Mouse (Mus musculus) heart, postnatal 36 days (tissue): ENCODE data around the gene Rrp36. TPM values are rescaled to one million over a fixed set of nuclear protein-coding genes. Genes with fewer than 3 reads are reported as not detected.

Experiments
- DNase-seq, 2 experiments: peaks; one replicate each; pipeline ENCODE4 v3.0.0; 2021 to 2022
- intact Hi-C: fragments of 180-260 bp; cut with DNase I; formaldehyde crosslinking; loops from one replicate; pipeline ENCODE4 v1.15.1; 2025
- total RNA-seq, 2 experiments: library from RNA; stranded (reverse); gene quantifications; 2 replicates each; pipeline ENCODE4 v1.2.3; 2021

The Rrp36 gene
- total RNA-seq: 10 to 100 TPM in 1 of 2 experiments, 1 to 10 TPM in 1; 9.5 to 10.7 TPM

DNA sequence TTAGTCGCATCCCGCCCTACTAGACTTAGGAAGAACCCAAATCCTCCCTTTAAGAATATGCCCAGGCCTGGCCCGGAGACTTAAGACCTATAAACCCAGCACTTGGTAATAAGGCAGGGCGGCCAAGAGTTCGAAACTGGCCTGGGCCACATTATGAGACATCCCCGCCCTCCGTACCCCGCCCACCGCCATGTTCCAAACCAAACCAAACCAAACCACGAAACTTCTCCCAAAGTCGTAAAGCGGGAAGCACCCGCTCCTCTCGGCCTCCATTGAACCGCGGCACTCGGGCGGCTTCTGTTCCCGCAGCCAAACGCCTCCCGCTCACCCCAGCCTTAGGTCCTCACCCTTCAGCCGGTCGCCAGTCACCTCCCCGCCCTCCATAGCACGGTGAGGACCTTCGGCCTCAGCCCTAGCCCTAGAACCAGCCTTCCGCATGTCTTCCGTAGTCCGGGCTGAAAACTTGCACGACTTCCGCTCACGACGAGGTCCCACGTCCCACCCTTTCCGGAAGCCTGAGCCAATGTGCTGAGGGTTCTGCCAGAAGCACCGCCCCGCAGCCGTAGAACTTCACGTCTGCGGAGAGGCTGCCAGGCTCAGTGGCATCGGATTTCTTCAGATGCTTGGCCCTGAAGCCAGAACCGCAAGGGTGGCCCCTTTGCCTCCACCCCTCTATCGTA, at the start of gene Rrp36:
Rrp36 (minus strand) TSS at position 503 of the 680 bp plus-strand sequence.
- intact Hi-C loops: loop anchor here (2.0 kb wide), 1 partner anchor 23 kb away; the partner anchor contains the start of gene Cul7
- peak; percentile 92 for DNase-seq

DNA sequence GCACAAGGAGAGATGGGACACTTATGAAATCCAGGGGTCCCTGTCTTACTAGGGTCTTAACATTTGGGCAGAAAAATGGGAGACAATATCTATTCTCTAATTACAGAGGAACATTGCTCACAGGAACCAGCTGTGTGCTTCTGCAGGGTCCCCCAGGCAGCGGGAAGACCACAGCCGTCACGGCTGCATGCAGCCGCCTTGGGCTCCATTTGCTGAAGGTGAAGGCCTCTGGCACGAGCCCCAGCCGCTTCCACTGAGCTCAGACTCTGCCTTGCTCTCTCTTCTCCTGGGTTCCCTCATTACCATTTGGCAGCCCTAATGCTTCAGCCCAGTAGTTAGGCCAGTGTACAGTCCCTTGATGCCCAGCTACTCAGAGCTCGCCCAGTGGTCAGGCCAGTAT, 46.9 kb upstream of the Rrp36 start:
- intact Hi-C loops: no loop called here
- DNase-seq: no peak

- intact Hi-C loops: loop anchor here (2.0 to 5.0 kb wide), 3 partner anchors 64 to 163 kb away; partner anchors contain the start of gene Cul7
- no peak for DNase-seq
Measured at GRCm38 (mm10) chr17:46714756-46715481, 40.8 kb upstream of the Rrp36 start.

- intact Hi-C loops: loop anchor here (2.0 to 5.0 kb wide), 4 partner anchors 33 to 162 kb away; partner anchors contain the start of genes Cul7 and Klhdc3
- no peak for DNase-seq
Measured at GRCm38 (mm10) chr17:46713849-46714248, 39.7 kb upstream of the Rrp36 start.

DNA sequence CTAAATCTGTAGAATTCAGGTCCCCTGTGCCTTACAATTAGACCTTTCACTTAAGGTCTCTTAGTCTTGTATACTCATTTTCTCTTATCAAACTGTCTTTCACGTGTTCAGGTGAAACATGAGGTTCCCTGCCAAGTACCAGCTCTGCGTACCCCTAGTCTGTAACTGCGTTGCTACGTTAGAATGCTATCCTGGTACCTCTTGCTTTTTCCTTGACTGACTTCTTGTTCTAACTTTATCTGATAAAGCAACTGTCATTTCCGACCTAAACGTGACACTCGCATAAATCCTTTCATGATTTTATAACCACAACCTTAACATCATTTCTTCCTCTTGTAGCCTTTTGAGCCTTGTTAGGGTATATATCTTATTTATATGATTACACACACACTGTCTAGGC, 38.3 kb upstream of the Rrp36 start:
- DNase-seq: no peak
- intact Hi-C loops: loop anchor here (2.0 to 5.0 kb wide), 2 partner anchors 32 to 160 kb away; partner anchors contain the start of gene Klhdc3

GRCm38 (mm10) chr17:46711612-46712271, 37.6 kb upstream of the Rrp36 start:
- intact Hi-C loops: loop anchor here (2.0 to 5.0 kb wide), 2 partner anchors 31 to 159 kb away; partner anchors contain the start of gene Klhdc3

DNA sequence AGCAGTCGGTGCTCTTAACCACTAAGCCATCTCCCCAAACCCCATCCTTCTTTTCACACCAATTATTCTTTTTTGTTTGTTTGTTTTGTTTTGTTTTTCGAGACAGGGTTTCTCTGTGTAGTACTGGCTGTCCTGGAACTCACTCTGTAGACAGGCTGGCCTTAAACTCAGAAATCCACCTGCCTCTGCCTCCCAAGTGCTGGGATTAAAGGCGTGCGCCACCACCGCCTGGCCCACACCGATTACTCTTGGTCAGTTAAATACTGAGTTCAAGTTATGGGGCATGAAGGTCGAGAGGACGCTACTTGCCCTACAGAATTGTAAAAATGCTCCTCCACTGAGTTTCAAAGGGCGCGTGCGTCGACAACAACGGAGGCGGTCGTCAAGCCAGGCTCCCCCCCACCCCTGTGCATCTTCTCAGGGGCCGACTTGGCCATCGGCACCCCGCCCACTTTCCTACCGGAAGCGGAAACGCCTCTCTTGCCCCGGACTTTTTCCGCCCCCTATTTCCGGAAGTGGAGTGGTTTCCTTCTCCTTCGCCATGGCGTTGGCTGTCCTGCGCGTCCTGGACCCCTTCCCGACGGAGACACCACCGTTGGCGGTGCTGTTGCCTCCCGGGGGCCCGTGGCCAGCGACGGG, 36.9 kb upstream of the Rrp36 start, which contains the start of gene Pex6:
Pex6 (plus strand) TSS at position 505 of the 639 bp plus-strand sequence.
- intact Hi-C loops: loop anchor here (5.0 kb wide), 1 partner anchor 159 kb away; no protein-coding TSS in a partner anchor
- peak; percentile 92 to 93 for DNase-seq

More at GRCm38 (mm10) chr17:46711612-46712271, 37.6 kb upstream of the Rrp36 start:
- DNase-seq: peak; percentile 47 to 52

GRCm38 (mm10) chr17:46706375-46707089, 32.4 kb upstream of the Rrp36 start:
- DNase-seq: no peak
- intact Hi-C loops: no loop called here

DNA sequence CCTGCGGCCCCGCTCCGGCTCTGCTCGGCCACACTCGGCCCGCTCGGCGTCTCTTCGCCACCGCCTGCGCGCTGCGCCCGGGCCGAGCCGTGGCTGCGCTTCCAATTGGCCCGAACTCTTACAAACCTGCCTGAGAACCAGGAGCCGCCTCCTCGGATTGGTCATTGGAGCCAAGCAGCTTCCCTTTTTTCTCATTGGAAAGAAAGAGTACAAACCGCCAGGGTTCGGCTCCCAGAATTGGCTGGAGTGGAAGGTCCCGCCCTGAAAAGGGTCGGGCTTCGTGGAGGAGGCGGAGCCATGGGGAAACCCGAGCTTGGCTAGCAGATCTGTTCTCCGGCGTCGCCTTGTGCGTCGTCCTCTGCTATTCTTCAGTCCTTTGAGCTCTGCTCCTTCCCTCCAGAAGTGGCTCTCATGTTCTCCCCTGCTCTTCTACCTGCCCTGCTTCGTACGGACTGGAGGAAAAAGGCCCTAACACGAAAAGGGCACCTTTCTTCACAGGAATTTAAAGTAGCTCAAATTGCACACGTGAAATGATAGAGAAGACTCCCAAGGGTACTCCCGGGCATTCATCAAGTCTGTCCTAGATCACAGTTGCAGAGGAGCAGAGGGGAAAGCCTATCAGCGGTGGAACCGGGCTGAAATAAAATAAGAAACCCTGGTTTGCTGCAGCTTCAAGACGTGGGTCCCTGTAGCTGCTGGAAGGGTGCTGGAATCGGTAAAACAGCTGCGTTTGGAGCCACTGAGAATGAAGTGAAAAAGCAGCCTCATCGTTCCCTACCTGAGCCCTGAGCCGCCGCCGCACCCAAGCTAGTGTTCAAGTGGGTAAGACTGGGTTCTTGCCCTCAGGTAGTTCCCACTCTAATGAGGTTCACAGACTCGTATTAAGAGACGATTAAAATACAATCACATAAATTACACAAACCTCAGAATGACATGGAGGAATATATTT, 31.0 kb upstream of the Rrp36 start, which contains the start of gene Ppp2r5d:
Ppp2r5d (minus strand) TSS at position 225 of the 949 bp plus-strand sequence.
- intact Hi-C loops: no loop called here
- DNase-seq: peak; percentile 96

DNA sequence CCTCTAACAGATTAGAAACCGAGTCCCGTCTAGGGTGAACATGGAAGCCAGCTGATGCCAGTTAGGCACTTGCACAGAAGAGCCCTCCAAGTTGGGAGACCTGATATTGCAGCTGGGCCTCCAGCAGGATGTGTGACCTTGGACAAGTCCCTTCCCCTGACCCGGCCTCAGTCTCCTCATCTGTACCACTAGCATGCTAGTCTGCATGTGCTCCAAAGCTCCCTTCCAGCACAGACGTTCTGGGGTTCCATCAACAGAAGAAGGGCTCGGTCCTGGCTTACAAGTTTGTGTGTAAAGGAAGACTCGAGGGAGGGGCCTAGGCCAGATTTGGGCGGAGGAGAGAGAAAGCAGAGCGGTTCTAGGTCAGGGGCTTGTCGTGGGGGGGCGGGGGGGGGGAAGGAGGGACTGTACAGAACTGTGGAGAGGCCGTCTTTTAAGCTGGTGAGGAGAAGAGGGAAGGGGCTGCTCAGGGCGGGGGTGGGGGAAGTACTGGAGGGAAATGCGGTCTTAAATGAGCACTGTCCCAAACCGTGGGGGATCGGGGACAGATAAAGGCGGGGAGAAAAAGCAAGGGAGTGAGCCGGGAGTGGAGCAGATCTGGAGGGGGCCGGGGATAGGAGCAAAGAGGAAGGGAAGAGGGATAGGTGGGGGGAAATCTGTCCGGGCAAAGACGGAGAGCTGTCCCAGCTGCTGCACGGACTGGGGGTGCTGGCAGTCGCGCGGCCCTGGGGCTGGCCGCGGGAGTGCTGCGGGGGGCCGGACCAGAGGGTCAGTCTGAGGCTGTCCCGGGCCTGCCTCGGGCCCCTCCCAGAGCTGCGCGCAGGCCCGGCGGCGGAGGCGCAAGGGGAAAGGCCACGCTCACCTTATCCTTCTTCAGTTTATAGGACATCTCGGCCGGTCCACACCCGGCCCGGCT, 30.1 kb upstream of the Rrp36 start:
- intact Hi-C loops: no loop called here
- no peak for DNase-seq

DNA sequence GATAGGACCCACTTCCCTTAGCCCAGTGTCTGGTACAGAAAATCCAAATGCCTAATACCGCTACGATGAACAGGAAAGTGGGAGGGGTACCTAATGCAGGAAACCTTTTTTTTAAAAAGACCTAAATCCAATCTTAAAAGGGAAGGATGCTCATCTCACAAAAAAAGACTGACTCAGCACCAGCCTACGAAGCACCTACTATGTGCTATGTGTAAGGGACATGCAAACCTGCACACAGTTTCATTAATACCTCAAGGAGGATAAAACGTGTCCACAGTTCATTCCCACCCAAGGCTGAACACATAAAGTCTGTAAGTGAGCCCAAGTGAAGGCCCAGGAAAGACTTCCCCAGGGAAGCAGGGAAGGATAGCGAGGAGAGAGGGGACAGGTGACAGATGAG, 28.4 kb upstream of the Rrp36 start:
- no peak for DNase-seq
- intact Hi-C loops: no loop called here

DNA sequence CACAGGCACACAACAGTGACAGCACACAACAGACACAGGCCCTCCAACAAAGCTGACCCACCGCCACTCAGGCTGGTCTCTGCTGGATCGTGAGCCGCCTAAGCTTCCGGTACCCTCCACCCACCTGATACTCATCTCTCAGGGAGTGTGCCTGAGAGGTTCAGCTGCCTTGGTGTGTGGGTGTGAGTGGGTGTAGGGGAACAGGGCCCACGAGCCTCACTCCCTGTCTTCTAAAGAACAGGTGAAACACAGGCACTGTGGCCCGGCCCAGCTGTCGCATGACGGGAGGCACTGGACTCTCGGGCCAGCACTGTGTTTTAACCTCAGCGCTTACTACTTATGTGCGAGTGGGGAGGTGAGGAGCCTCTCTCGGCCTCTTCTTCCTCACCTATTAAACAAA, 27.9 kb upstream of the Rrp36 start:
- intact Hi-C loops: no loop called here
- no peak for DNase-seq

DNA sequence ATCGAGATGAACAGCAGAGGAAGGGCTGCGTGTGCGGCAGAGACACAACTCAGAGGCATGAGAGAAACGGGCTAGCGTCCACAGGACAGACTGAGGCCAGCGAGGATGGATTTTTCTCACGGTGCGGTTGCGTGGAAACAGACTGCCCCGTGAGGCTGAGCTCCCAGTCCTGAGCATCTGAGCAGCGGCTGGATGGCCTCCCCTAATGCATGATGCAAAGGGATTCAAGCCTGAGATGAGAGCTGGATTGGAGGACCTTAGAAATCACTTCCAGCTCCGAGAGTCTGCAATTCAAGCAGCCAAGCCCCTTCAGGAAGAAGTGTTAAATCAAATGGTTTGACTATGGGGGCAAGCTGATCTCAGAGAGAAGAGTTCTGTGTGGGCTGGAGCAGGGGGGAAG, 27.3 kb upstream of the Rrp36 start:
- no peak for DNase-seq
- intact Hi-C loops: no loop called here

DNA sequence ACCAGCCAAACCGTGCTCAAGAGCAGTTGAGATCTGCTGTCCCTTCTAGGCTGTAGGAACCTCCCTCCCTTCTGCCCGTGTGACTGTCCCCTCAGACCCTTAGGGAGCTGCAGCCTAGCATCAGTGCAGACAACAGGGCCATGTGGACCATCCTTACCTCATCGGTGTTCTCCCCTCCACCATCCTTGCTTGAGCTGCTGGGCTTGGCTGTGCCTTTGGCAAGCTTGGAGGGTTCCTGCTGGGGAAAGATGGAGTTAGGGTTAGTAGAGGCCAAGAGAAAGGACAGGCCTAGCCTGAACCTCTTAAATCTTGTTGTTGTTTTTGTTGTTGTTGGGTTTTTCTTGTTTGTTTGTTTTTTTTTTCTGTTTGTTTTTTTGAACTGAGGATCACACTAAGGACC, 25.8 kb upstream of the Rrp36 start:
- intact Hi-C loops: no loop called here

DNA sequence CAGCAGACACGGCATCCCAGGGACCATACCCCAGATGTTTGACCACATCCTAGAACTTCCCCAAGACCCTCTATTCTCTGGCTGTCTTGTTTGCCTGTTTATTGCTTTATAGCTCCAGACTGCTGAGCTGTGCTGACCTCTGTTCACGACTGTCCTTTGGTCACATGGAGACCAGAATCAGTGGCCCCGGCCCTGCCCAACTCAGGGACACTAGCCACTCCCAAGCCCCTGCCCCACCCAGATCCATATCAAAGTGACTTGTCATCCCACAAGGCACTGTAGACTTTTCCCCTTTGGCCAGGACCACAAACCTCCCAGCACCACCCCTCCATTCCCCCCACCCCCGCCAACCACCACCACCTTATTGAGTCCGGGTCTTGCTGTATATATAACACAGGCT, 25.1 kb upstream of the Rrp36 start:
- intact Hi-C loops: no loop called here

More for the DNA sequence above, 25.8 kb upstream of the Rrp36 start:
- DNase-seq: no peak

GRCm38 (mm10) chr17:46698515-46698914, 24.4 kb upstream of the Rrp36 start:
- intact Hi-C loops: no loop called here
- DNase-seq: no peak

More for the DNA sequence above, 25.1 kb upstream of the Rrp36 start:
- DNase-seq: no peak

DNA sequence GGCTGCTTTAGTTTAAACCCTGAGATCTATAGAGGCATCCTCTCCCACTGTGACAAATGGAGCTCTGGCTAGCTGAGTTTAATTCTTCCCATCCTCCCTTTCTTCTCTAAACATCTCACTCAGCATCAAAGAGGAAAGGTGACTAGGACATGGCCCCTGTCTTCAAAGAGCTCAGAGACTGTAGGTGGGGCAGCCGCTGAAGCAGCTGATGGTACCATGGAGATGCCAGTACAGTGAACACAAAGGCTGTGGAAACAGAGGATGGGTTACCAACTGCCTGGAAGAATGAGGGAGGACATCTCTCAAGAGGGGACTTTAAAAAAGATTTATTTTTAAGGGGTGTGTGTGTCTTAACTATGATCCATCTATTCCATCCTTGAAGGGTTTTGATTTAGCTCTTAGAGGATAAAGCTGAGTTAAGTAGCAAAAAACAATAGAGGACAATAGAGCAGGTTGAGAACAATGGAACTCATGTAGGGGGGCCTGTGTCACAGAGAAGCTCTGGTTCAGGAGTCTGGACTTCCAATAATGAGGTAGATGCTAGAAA, 20.4 kb upstream of the Rrp36 start:
- no peak for DNase-seq
- intact Hi-C loops: no loop called here
